Mouse (Mus musculus): Measurements from ENCODE around the gene Sap30bp.
A peak's percentile ranks its signal among the peaks of the same experiment; 100 is the strongest.

Sap30bp gene

GRCm38 (mm10) chr11:115906116-115906515 lies 27.0 kb upstream of the Sap30bp start:
- DNase-seq: no peak

GRCm38 (mm10) chr11:115906521-115906920 lies 26.6 kb upstream of the Sap30bp start:
- no peak for DNase-seq

- peak; percentile 78 for DNase-seq
Measured at GRCm38 (mm10) chr11:115911134-115911561, 21.9 kb upstream of the Sap30bp start.

GRCm38 (mm10) chr11:115911632-115912376 lies 21.3 kb upstream of the Sap30bp start, which contains the start of gene Smim6:
Gene Smim6, plus strand, starts transcription at chr11:115912017.
- peak; percentile 60 for DNase-seq

- DNase-seq: no peak
Measured at GRCm38 (mm10) chr11:115916579-115916978, 16.5 kb upstream of the Sap30bp start.

GRCm38 (mm10) chr11:115918637-115919036 lies 14.4 kb upstream of the Sap30bp start:
- DNase-seq: no peak

GRCm38 (mm10) chr11:115919073-115919472 lies 14.0 kb upstream of the Sap30bp start:
- no peak for DNase-seq

GRCm38 (mm10) chr11:115920110-115920818 lies 12.8 kb upstream of the Sap30bp start:
- peak; percentile 77 for DNase-seq

- no peak for DNase-seq
Measured at GRCm38 (mm10) chr11:115921986-115922385, 11.1 kb upstream of the Sap30bp start.

- no peak for DNase-seq
Measured at GRCm38 (mm10) chr11:115929031-115929430, 4.1 kb upstream of the Sap30bp start.

- DNase-seq: no peak
Measured at GRCm38 (mm10) chr11:115929818-115930217, 3.3 kb upstream of the Sap30bp start.

GRCm38 (mm10) chr11:115931235-115931634 lies 1.8 kb upstream of the Sap30bp start:
- no peak for DNase-seq

GRCm38 (mm10) chr11:115933747-115934110 lies 647 bp downstream of the Sap30bp start:
- DNase-seq: no peak

GRCm38 (mm10) chr11:115939690-115940329 lies 6.7 kb downstream of the Sap30bp start:
- DNase-seq: peak; percentile 68

- DNase-seq: no peak
Measured at GRCm38 (mm10) chr11:115941980-115942379, 8.9 kb downstream of the Sap30bp start.

- DNase-seq: no peak
Measured at GRCm38 (mm10) chr11:115945247-115945646, 12.2 kb downstream of the Sap30bp start.

- no peak for DNase-seq
Measured at GRCm38 (mm10) chr11:115946221-115946828, 13.2 kb downstream of the Sap30bp start.

- DNase-seq: no peak
Measured at GRCm38 (mm10) chr11:115948316-115948715, 15.2 kb downstream of the Sap30bp start.

- no peak for DNase-seq
Measured at GRCm38 (mm10) chr11:115950719-115951118, 17.6 kb downstream of the Sap30bp start.

- DNase-seq: no peak
Measured at GRCm38 (mm10) chr11:115954712-115955111, 21.6 kb downstream of the Sap30bp start.

- DNase-seq: no peak
Measured at GRCm38 (mm10) chr11:115955195-115955858, 22.2 kb downstream of the Sap30bp start.

GRCm38 (mm10) chr11:115956453-115956852 lies 23.4 kb downstream of the Sap30bp start:
- no peak for DNase-seq

- DNase-seq: no peak
Measured at GRCm38 (mm10) chr11:115957971-115958370, 24.9 kb downstream of the Sap30bp start.
